Mouse (Mus musculus) heart, postnatal 0 days (tissue): ENCODE data around the gene Lcat.

Experiments used
- CTCF ChIP-seq: IDR thresholded peaks from 2 replicates; pipeline ENCODE4 v1.5.1; 2016; ENCODE audit warnings: antibody characterized with exemption, control low read depth, low read depth
- EP300 ChIP-seq: IDR thresholded peaks from 2 replicates; pipeline ENCODE4 v1.6.1; 2016; ENCODE audit warnings: antibody characterized with exemption, low read depth

GRCm38 (mm10) chr8:105919390-105919789 is 23.8 kb downstream of the Lcat start:
- TF ChIP-seq CTCF (no peak), EP300 (no peak)
